Mouse (Mus musculus) ES-E14 (cell line): ENCODE measurements around the gene Fat4. TPM values are rescaled to one million over a fixed set of nuclear protein-coding genes. Genes with fewer than 3 reads are reported as not detected.

ENCODE experiments used
- DNase-seq: peaks from one replicate; pipeline ENCODE4 v3.0.0-alpha.2; 2013; ENCODE audit warnings: low read depth, low spot score
- H3K27ac ChIP-seq: 2 replicates; pipeline ENCODE4 v1.5.1; 2012; ENCODE audit warnings: low read depth, mild to moderate bottlenecking, low read length, moderate library complexity, mixed read lengths; ENCODE audit not compliant: poor library complexity, insufficient read depth, severe bottlenecking
- H3K36me3 ChIP-seq: 2 replicates; pipeline ENCODE4 v1.6.1; 2012; ENCODE audit warnings: mild to moderate bottlenecking, low read length, moderate library complexity, mixed read lengths; ENCODE audit not compliant: control insufficient read depth, poor library complexity, insufficient read depth, severe bottlenecking
- H3K4me1 ChIP-seq, 2 experiments: fragments of 150-350 bp in 1 of 2; sonication (generic) in 1 of 2; 2 replicates each; pipeline ENCODE4 v1.6.1; 2012; ENCODE audit warnings: low read length in 2 of 2, mild to moderate bottlenecking in 1 of 2, mixed read lengths in 1 of 2; ENCODE audit not compliant: control insufficient read depth in 2 of 2, insufficient read depth in 2 of 2, poor library complexity in 1 of 2
- H3K4me3 ChIP-seq, 2 experiments: fragments of 150-350 bp in 1 of 2; sonication (generic) in 1 of 2; 2 replicates each; pipeline ENCODE4 v1.5.1; 2012; ENCODE audit warnings: low read length in 2 of 2, low read depth in 1 of 2, mild to moderate bottlenecking in 1 of 2, mixed read lengths in 1 of 2; ENCODE audit not compliant: insufficient read depth in 1 of 2, poor library complexity in 1 of 2, severe bottlenecking in 1 of 2
- H3K9ac ChIP-seq: 2 replicates; pipeline ENCODE4 v1.6.1; 2012; ENCODE audit warnings: low read depth, mild to moderate bottlenecking, low read length, mixed read lengths; ENCODE audit not compliant: poor library complexity, insufficient read depth, severe bottlenecking
- H3K9me3 ChIP-seq: fragments of 150-350 bp; sonication (generic); 2 replicates; pipeline ENCODE4 v1.6.1; 2012; ENCODE audit warnings: low read depth, mild to moderate bottlenecking, low read length; ENCODE audit not compliant: control insufficient read depth, insufficient read depth
- CHD2 ChIP-seq: IDR thresholded peaks from 2 replicates; pipeline ENCODE4 v1.6.1; 2014; ENCODE audit warnings: mild to moderate bottlenecking, low read depth, low read length, inconsistent platforms
- HCFC1 ChIP-seq: IDR thresholded peaks from 2 replicates; pipeline ENCODE4 v1.6.1; 2012; ENCODE audit warnings: low read length, inconsistent platforms, borderline replicate concordance; ENCODE audit not compliant: insufficient read depth
- MAFK ChIP-seq: IDR thresholded peaks from 2 replicates; pipeline ENCODE4 v1.6.1; 2014; ENCODE audit warnings: mild to moderate bottlenecking, low read depth, low read length, inconsistent platforms; ENCODE audit not compliant: insufficient read depth
- ZC3H11A ChIP-seq: IDR thresholded peaks from 2 replicates; pipeline ENCODE4 v1.6.1; 2012; ENCODE audit warnings: low read depth, mild to moderate bottlenecking, inconsistent platforms, low read length, borderline replicate concordance
- ZNF384 ChIP-seq: IDR thresholded peaks from 2 replicates; pipeline ENCODE4 v1.6.1; 2012; ENCODE audit warnings: low read depth, low read length, inconsistent platforms
- in situ Hi-C, 2 experiments: fragments of 600-800 bp; cut with MboI; formaldehyde crosslinking; loops; one replicate each; pipeline ENCODE4 v1.15.1; 2025; ENCODE audit warnings: low sequenced_read_pairs in 2 of 2, inconsistent platforms in 1 of 2; ENCODE audit not compliant: unreplicated experiment in 2 of 2
- total RNA-seq: library from RNA; depleted of rRNA; stranded (reverse); fragments of 300-350 nt; gene quantifications from 2 replicates; pipeline ENCODE4 v1.2.3, GENCODE M21; 2012

The Fat4 gene
- total RNA-seq, 1 experiment: 0.94 TPM

- no peak for DNase-seq
- Histone ChIP-seq H3K9ac (no peak overlapping the region), H3K4me1 (no peaks in the 10 kb centered on the region), H3K36me3 (no peaks in the 10 kb centered on the region), H3K4me3 (no peak overlapping the region), H3K9me3 (no peaks in the 10 kb centered on the region), H3K27ac (no peak overlapping the region)
- TF ChIP-seq CHD2: no peak
- no peak for TF ChIP-seq MAFK
- no peak for TF ChIP-seq ZC3H11A
- TF ChIP-seq HCFC1: no peak
- no peak for TF ChIP-seq ZNF384
- in situ Hi-C loops: no loop called here
Observed at GRCm38 (mm10) chr3:39000011-39000410, 113.3 kb downstream of the Fat4 start.

- H3K4me1 ChIP-seq: no peaks in the 10 kb centered on the region
- TF ChIP-seq HCFC1 (no peak), CHD2 (no peak), ZC3H11A (no peak), ZNF384 (no peak), MAFK (no peak)
- H3K4me3 ChIP-seq: no peak overlapping the region
- DNase-seq: no peak
- H3K27ac ChIP-seq: no peak overlapping the region
- no peaks in the 10 kb centered on the region for H3K36me3 ChIP-seq
- in situ Hi-C loops: no loop called here
- H3K9me3 ChIP-seq: no peaks in the 10 kb centered on the region
- H3K9ac ChIP-seq: no peak overlapping the region
Observed at GRCm38 (mm10) chr3:39010544-39010943, 123.8 kb downstream of the Fat4 start.

- Histone ChIP-seq H3K9ac (no peak overlapping the region), H3K27ac (no peak overlapping the region), H3K9me3 (no peaks in the 10 kb centered on the region), H3K4me3 (no peak overlapping the region), H3K4me1 (no peaks in the 10 kb centered on the region), H3K36me3 (no peaks in the 10 kb centered on the region)
- no peak for TF ChIP-seq HCFC1
- TF ChIP-seq ZNF384: no peak
- in situ Hi-C loops: no loop called here
- no peak for DNase-seq
Observed at GRCm38 (mm10) chr3:39017633-39018032, 130.9 kb downstream of the Fat4 start.

DNA sequence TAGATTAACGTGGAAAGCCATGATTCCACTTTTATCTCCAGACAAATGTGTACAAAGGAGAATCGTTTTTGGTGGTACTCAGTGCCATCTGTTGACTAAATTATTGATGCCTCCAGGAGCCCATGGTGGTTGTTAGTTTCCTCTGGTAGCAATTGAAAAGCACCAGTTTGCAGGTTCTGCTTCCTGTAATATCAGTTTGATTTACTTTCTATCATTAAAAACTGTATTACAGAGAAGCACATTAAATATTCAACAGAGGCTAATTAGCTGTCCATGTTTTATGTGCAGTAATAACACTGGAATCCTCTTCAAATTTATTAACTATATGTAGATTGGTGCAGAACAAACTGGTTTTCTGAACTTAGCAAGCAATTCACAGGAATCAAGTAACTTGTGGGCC is 149.4 kb downstream of the Fat4 start:
- in situ Hi-C loops: no loop called here
- Histone ChIP-seq H3K4me1 (no peaks in the 10 kb centered on the region), H3K36me3 (no peaks in the 10 kb centered on the region), H3K9me3 (no peaks in the 10 kb centered on the region), H3K4me3 (no peak overlapping the region), H3K27ac (no peak overlapping the region), H3K9ac (no peak overlapping the region)
- no peak for TF ChIP-seq MAFK
- no peak for TF ChIP-seq ZNF384
- no peak for TF ChIP-seq CHD2
- no peak for TF ChIP-seq ZC3H11A
- TF ChIP-seq HCFC1: no peak
- DNase-seq: no peak

GRCm38 (mm10) chr3:39046425-39046824 is 159.7 kb downstream of the Fat4 start:
- no peak overlapping the region for H3K9ac ChIP-seq
- H3K4me1 ChIP-seq: no peaks in the 10 kb centered on the region
- DNase-seq: no peak
- no peak overlapping the region for H3K27ac ChIP-seq
- TF ChIP-seq MAFK (no peak), ZC3H11A (no peak), HCFC1 (no peak), CHD2 (no peak), ZNF384 (no peak)
- H3K36me3 ChIP-seq: no peaks in the 10 kb centered on the region
- no peaks in the 10 kb centered on the region for H3K9me3 ChIP-seq
- no peak overlapping the region for H3K4me3 ChIP-seq
- in situ Hi-C loops: no loop called here
